Mouse (Mus musculus) G1E (cell line): ENCODE measurements at regions not wholly inside any gene's neighbourhood (a gene's known extent, or its start where the extent isn't known, plus 50 kb on each side); places are given as distances from the start of the nearest gene placed in this dataset.

Source experiments
- CTCF ChIP-seq: IDR thresholded peaks from 2 replicates; pipeline ENCODE4 v1.5.1; 2012; ENCODE audit warnings: low read depth, low read length, inconsistent platforms, mixed read lengths
- GATA1 ChIP-seq: IDR thresholded peaks from 2 replicates; pipeline ENCODE4 v1.6.1; 2012; ENCODE audit warnings: borderline replicate concordance, low read length, inconsistent platforms, mixed read lengths
- GATA2 ChIP-seq: IDR thresholded peaks from 2 replicates; pipeline ENCODE4 v1.6.1; 2012; ENCODE audit warnings: low read depth, low read length, inconsistent platforms, borderline replicate concordance
- POLR2AphosphoS5 ChIP-seq: IDR thresholded peaks from 2 replicates; pipeline ENCODE4 v1.6.1; 2012; ENCODE audit warnings: low read depth, low read length, inconsistent platforms; ENCODE audit not compliant: insufficient replicate concordance
- TAL1 ChIP-seq: conservative IDR thresholded peaks from 2 replicates; pipeline ENCODE4 v1.6.1; 2012; ENCODE audit warnings: low read depth, low read length, inconsistent platforms, mixed read lengths

- TF ChIP-seq CTCF = no peak
- no peak for TF ChIP-seq GATA1
- TF ChIP-seq TAL1 = no peak; the same call in 1 of the 2 replicates
- no peak for TF ChIP-seq POLR2AphosphoS5
- no peak for TF ChIP-seq GATA2
Observed at GRCm38 (mm10) chr8:126666327-126667085, 72.7 kb upstream of the Irf2bp2 start.
